In genomic region chr14:54107204-54107796, GRCm38 (mm10) we compare ENCODE assay signal across 31 mouse cellular contexts.
DNase-seq lines count a peak whose midpoint lies in the region; ATAC-seq lines count a peak whose summit lies in the region.
"Had no signal": no experiment of that assay in that cellular context is flagged by ENCODE, and none has a peak within 500 bp of the region (broad histone marks: within the 10 kb centered on the region; RNA-seq: fewer than 3 reads in every experiment).

No protein-coding gene starts in this region.

- ATAC-seq in kidney, embryonic 15.5 days (replicated peaks; ENCODE audit: low FRiP score): no peak
- ATAC-seq in lung, embryonic 16.5 days (ENCODE audit: low read depth): peak; percentile 56
- ATAC-seq in intestine, embryonic 16.5 days: peak; percentile 62
- ATAC-seq: inflammation-experienced regulatory T-cells, adult 6 months; midbrain, embryonic 16.5 days had no signal

- no peaks in the 10 kb centered on the region for H3K27me3 ChIP-seq in kidney, embryonic 15.5 days
- no peaks in the 10 kb centered on the region for H3K27me3 ChIP-seq in lung, embryonic 16.5 days (ENCODE audit: control insufficient read depth, insufficient read depth, low read depth, low read length)
- no peaks in the 10 kb centered on the region for H3K27me3 ChIP-seq in intestine, embryonic 16.5 days (replicated peaks; ENCODE audit: control insufficient read depth, insufficient read depth, low read length)
- no peaks in the 10 kb centered on the region for H3K27me3 ChIP-seq in hindbrain, embryonic 10.5 days (ENCODE audit: insufficient read depth, poor library complexity, severe bottlenecking)
- H3K27me3 ChIP-seq: forebrain, embryonic 12.5 days; hindbrain, embryonic 15.5 days; limb, embryonic 15.5 days; stomach, embryonic 15.5 days had no signal

- peaks cover 28% of the 10 kb centered on the region for H3K4me1 ChIP-seq in kidney, embryonic 15.5 days
- peaks cover 35% of the 10 kb centered on the region for H3K4me1 ChIP-seq in lung, embryonic 16.5 days (replicated peaks; ENCODE audit: control insufficient read depth, insufficient read depth, low read length)
- H3K4me1 ChIP-seq in intestine, embryonic 16.5 days (ENCODE audit: control insufficient read depth, insufficient read depth, low read length): peaks cover 21% of the 10 kb centered on the region
- peaks cover 24% of the 10 kb centered on the region for H3K4me1 ChIP-seq in hindbrain, embryonic 10.5 days (replicated peaks)
- H3K4me1 ChIP-seq: liver, embryonic 13.5 days had no signal

- H3K4me3 ChIP-seq in kidney, embryonic 15.5 days (replicated peaks): no peak overlapping the region
- H3K4me3 ChIP-seq in lung, embryonic 16.5 days (ENCODE audit: low read length): no peak overlapping the region
- no peak overlapping the region for H3K4me3 ChIP-seq in intestine, embryonic 16.5 days (ENCODE audit: low read length)
- H3K4me3 ChIP-seq in hindbrain, embryonic 10.5 days: no peak overlapping the region
- H3K4me3 ChIP-seq: erythroblast, embryonic 14.5 days; forebrain, embryonic 12.5 days; hindbrain, embryonic 15.5 days; limb, embryonic 10.5 days; limb, embryonic 15.5 days; liver, embryonic 13.5 days; stomach, embryonic 15.5 days had no signal

- peak overlapping the region; percentile 14; the same call in 1 of the 2 replicates for H3K27ac ChIP-seq in kidney, embryonic 15.5 days
- peak overlapping the region; percentile 69 for H3K27ac ChIP-seq in lung, embryonic 16.5 days (ENCODE audit: low read length)
- H3K27ac ChIP-seq in intestine, embryonic 16.5 days (ENCODE audit: low read length): no peak overlapping the region
- no peak overlapping the region for H3K27ac ChIP-seq in hindbrain, embryonic 10.5 days
- H3K27ac ChIP-seq: forebrain, embryonic 12.5 days; limb, embryonic 10.5 days; limb, embryonic 15.5 days; liver, embryonic 13.5 days; stomach, embryonic 15.5 days had no signal

- no peak overlapping the region for H3K4me2 ChIP-seq in kidney, embryonic 15.5 days
- H3K4me2 ChIP-seq in lung, embryonic 16.5 days (ENCODE audit: low read depth, low read length): no peak overlapping the region
- H3K4me2 ChIP-seq in intestine, embryonic 16.5 days (ENCODE audit: low read depth, low read length): no peak overlapping the region
- H3K4me2 ChIP-seq: forebrain, embryonic 12.5 days; heart, embryonic 11.5 days; hindbrain, embryonic 15.5 days; limb, embryonic 15.5 days; liver, embryonic 13.5 days; midbrain, embryonic 11.5 days; stomach, embryonic 15.5 days had no signal

- DNase-seq in kidney, postnatal 36 days: no peak
- no peak for DNase-seq in lung, postnatal 25 days (ENCODE audit: low spot score)
- DNase-seq in Muller cell, postnatal 12 days (ENCODE audit: inconsistent ontology term): peak; percentile 64
- no peak for DNase-seq in hindbrain, embryonic 10.5 days (ENCODE audit: low spot score)
- no peak for DNase-seq in urinary bladder, adult 2 months (ENCODE audit: low spot score)
- DNase-seq: adrenal gland, adult 2 months; adrenal gland, postnatal 36 days; B cell, adult 2 months; cerebellum, adult 18-20 months; gastrocnemius, postnatal 14 days; kidney, adult 8-10 months; kidney, postnatal 14 days; layer of hippocampus, postnatal 36 days; liver, embryonic 13.5 days; lung, adult 2 months; right cerebral cortex, postnatal 25 days; thymus, adult 18-20 months; thymus, postnatal 36 days had no signal

- H3K9me3 ChIP-seq in kidney, embryonic 15.5 days (replicated peaks): no peaks in the 10 kb centered on the region
- H3K9me3 ChIP-seq in lung, embryonic 16.5 days (ENCODE audit: control insufficient read depth, low read length): no peaks in the 10 kb centered on the region
- H3K9me3 ChIP-seq in intestine, embryonic 16.5 days (ENCODE audit: control insufficient read depth, low read length): no peaks in the 10 kb centered on the region
- H3K9me3 ChIP-seq in hindbrain, embryonic 10.5 days: no peaks in the 10 kb centered on the region
- H3K9me3 ChIP-seq: forebrain, embryonic 12.5 days; hindbrain, embryonic 15.5 days; limb, embryonic 10.5 days; limb, embryonic 15.5 days; liver, embryonic 13.5 days; stomach, embryonic 15.5 days had no signal

- no peaks in the 10 kb centered on the region for H3K36me3 ChIP-seq in kidney, embryonic 15.5 days
- no peaks in the 10 kb centered on the region for H3K36me3 ChIP-seq in lung, embryonic 16.5 days (ENCODE audit: control insufficient read depth, insufficient read depth, low read length)
- H3K36me3 ChIP-seq in intestine, embryonic 16.5 days (ENCODE audit: control insufficient read depth, insufficient read depth, low read length): no peaks in the 10 kb centered on the region
- H3K36me3 ChIP-seq in hindbrain, embryonic 10.5 days: no peaks in the 10 kb centered on the region
- H3K36me3 ChIP-seq: forebrain, embryonic 12.5 days; hindbrain, embryonic 15.5 days; limb, embryonic 10.5 days; limb, embryonic 15.5 days; liver, embryonic 13.5 days; stomach, embryonic 15.5 days had no signal

- no peak overlapping the region for H3K9ac ChIP-seq in kidney, embryonic 15.5 days
- H3K9ac ChIP-seq in lung, embryonic 16.5 days (ENCODE audit: low read length): no peak overlapping the region
- no peak overlapping the region for H3K9ac ChIP-seq in intestine, embryonic 16.5 days (ENCODE audit: low read depth, low read length)
- H3K9ac ChIP-seq: forebrain, embryonic 12.5 days; hindbrain, embryonic 15.5 days; limb, embryonic 15.5 days; liver, embryonic 13.5 days; stomach, embryonic 15.5 days had no signal

- 82% methylated on average over 7 of the region's 7 CpGs for WGBS in kidney, embryonic 15.5 days
- WGBS in lung, embryonic 16.5 days: 58% methylated on average over 7 of the region's 7 CpGs
- 57% methylated on average over 7 of the region's 7 CpGs for WGBS in intestine, embryonic 16.5 days
- 81% methylated on average over 7 of the region's 7 CpGs for WGBS in hindbrain, embryonic 10.5 days

Comparison
In these comparisons a context has a peak if more than half of its experiments do, and no peak if none do; other contexts are left out.
1. H3K27ac ChIP-seq: peak in kidney, embryonic 15.5 days (single experiment) and lung, embryonic 16.5 days (single experiment); none in intestine, embryonic 16.5 days (single experiment) and hindbrain, embryonic 10.5 days (single experiment).